Mouse (Mus musculus) testis, adult 2 months (tissue): ENCODE results near the gene 6820408C15Rik. TPM values are rescaled to one million over a fixed set of nuclear protein-coding genes. Genes with fewer than 3 reads are reported as not detected.

Source experiments
- H3K27ac ChIP-seq: fragments of 200-500 bp; 2 replicates; pipeline ENCODE4 v1.5.1; 2012; ENCODE audit warnings: low read depth, low read length; ENCODE audit not compliant: control insufficient read depth, insufficient read depth
- H3K27me3 ChIP-seq: fragments of 200-500 bp; 2 replicates; pipeline ENCODE4 v1.6.1; 2012; ENCODE audit warnings: mild to moderate bottlenecking, low read length, moderate library complexity; ENCODE audit not compliant: control insufficient read depth, insufficient read depth
- H3K36me3 ChIP-seq: fragments of 200-500 bp; 2 replicates; pipeline ENCODE4 v1.6.1; 2012; ENCODE audit warnings: mild to moderate bottlenecking, low read length; ENCODE audit not compliant: control insufficient read depth, insufficient read depth
- H3K4me1 ChIP-seq: fragments of 200-500 bp; 2 replicates; pipeline ENCODE4 v1.6.1; 2012; ENCODE audit warnings: low read length; ENCODE audit not compliant: control insufficient read depth, insufficient read depth
- H3K4me3 ChIP-seq: fragments of 200-500 bp; 2 replicates; pipeline ENCODE4 v1.5.1; 2012; ENCODE audit warnings: low read depth, mild to moderate bottlenecking, low read length, moderate library complexity, mixed read lengths; ENCODE audit not compliant: control insufficient read depth
- CTCF ChIP-seq: fragments of 200-500 bp; IDR thresholded peaks from 2 replicates; pipeline ENCODE4 v1.5.1; 2012; ENCODE audit warnings: low read depth, mild to moderate bottlenecking, inconsistent platforms, low read length, moderate library complexity; ENCODE audit not compliant: control insufficient read depth, insufficient read depth, insufficient replicate concordance
- POLR2A ChIP-seq: fragments of 200-500 bp; IDR thresholded peaks from 2 replicates; pipeline ENCODE4 v1.6.1; 2012; ENCODE audit warnings: low read depth, mild to moderate bottlenecking, inconsistent platforms, low read length, moderate library complexity; ENCODE audit not compliant: control insufficient read depth
- polyA plus RNA-seq: library from polyadenylated mRNA; depleted of rRNA; stranded (reverse); fragments of >200 nt; gene quantifications from 2 replicates; pipeline ENCODE4 v1.2.3, GENCODE M21; 2012; rRNA removed

Gene 6820408C15Rik
- 54.7 and 73.0 TPM in 2 replicates for polyA plus RNA-seq

GRCm38 (mm10) chr2:152415287-152415686, at the start of gene 6820408C15Rik:
Gene 6820408C15Rik, plus strand, starts transcription at chr2:152415587.
- Histone ChIP-seq H3K36me3 (no peaks in the 10 kb centered on the region), H3K4me3 (peak within 1 kb of the TSS; percentile 78), H3K27me3 (no peaks in the 10 kb centered on the region), H3K27ac (peak within 1 kb of the TSS; percentile 75), H3K4me1 (peaks cover 30% of the 10 kb centered on the region)
- no peak for TF ChIP-seq CTCF
- no peak for TF ChIP-seq POLR2A

DNA sequence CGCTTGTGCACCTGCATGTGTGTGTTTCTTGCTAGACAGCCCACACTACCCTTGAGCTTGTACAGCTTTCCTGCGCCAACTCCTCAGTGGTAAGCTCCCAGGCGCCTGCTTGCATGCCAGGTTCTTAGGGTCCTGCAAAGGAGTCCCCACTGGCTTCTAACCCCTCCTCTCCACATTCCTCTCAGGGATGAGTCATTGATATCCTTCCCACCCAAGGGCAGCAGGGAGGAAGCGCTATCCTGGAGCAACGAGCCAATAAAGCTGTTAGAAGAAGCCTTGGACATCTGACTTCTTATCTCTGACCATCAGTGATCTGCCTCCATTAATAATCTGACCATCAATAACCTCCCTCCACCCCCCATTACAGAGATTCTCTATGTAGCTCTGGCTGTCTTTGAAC, 47.5 kb upstream of the 6820408C15Rik start:
- Histone ChIP-seq H3K27ac (no peak overlapping the region), H3K4me1 (peaks cover 11% of the 10 kb centered on the region), H3K36me3 (no peaks in the 10 kb centered on the region), H3K4me3 (no peak overlapping the region), H3K27me3 (no peaks in the 10 kb centered on the region)
- TF ChIP-seq POLR2A: no peak
- TF ChIP-seq CTCF: no peak

DNA sequence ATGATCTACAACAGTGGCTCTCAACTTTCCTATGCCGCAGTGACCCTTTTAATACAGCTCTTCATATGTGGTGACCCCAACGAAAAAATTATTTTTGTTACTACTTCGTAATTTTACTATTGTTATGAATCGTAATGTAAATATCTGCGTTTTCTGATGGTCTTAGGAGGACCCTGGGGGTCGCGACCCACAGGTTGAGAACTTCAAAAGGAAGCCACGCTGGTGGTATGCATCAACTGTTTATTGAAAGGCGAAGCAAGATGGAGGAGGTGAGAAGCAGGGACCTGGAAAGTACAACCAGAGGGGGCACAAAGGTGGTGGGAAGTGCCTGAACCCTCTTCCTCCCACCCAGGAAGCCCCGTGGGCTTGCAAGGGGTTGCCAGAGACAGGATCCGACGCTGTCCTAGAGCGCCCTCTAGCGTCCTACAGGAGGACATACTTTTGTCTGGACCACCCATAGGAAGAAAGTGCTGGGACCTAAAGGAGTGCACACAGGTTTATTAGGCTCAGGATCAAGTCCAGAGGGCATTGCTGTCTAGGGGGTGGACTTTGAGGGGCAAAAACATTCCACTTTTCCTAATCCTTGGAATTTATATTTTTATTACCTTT, 46.8 kb upstream of the 6820408C15Rik start:
- TF ChIP-seq CTCF (peak; percentile 98), POLR2A (no peak)
- H3K27me3 ChIP-seq: no peaks in the 10 kb centered on the region

DNA sequence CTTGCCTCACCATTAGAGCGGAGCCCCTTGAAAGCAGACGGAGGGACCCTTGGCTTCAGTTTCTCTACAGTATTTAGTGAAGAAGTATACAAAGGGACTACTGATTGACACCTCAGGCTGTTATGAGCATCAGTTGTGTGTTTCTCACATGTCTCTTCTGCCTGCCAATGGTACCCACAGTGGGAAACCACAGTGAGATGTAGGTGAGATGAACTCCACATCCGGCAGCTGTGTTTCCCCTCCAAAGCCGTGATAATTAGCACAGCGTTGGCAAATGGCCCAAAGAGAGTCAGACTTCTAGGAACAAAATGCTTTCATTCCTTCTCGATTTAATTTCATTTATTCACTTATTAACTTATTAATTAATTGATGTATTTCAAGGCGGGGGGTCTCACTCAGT, 43.3 kb upstream of the 6820408C15Rik start:
- no peak overlapping the region for H3K4me3 ChIP-seq
- H3K36me3 ChIP-seq: no peaks in the 10 kb centered on the region
- H3K27me3 ChIP-seq: no peaks in the 10 kb centered on the region; the same call in 1 of the 2 replicates
- peaks cover 23% of the 10 kb centered on the region for H3K4me1 ChIP-seq
- no peak overlapping the region for H3K27ac ChIP-seq
- no peak for TF ChIP-seq CTCF
- TF ChIP-seq POLR2A: no peak

More for the DNA sequence above, 46.8 kb upstream of the 6820408C15Rik start:
- H3K4me1 ChIP-seq: peaks cover 9% of the 10 kb centered on the region
- no peak overlapping the region for H3K27ac ChIP-seq
- H3K36me3 ChIP-seq: no peaks in the 10 kb centered on the region
- H3K4me3 ChIP-seq: no peak overlapping the region

GRCm38 (mm10) chr2:152372661-152373060, 42.7 kb upstream of the 6820408C15Rik start:
- no peak overlapping the region for H3K4me3 ChIP-seq
- H3K4me1 ChIP-seq: peaks cover 23% of the 10 kb centered on the region
- TF ChIP-seq CTCF (no peak), POLR2A (no peak)
- H3K27ac ChIP-seq: no peak overlapping the region
- H3K36me3 ChIP-seq: no peaks in the 10 kb centered on the region
- H3K27me3 ChIP-seq: no peaks in the 10 kb centered on the region; the same call in 1 of the 2 replicates

DNA sequence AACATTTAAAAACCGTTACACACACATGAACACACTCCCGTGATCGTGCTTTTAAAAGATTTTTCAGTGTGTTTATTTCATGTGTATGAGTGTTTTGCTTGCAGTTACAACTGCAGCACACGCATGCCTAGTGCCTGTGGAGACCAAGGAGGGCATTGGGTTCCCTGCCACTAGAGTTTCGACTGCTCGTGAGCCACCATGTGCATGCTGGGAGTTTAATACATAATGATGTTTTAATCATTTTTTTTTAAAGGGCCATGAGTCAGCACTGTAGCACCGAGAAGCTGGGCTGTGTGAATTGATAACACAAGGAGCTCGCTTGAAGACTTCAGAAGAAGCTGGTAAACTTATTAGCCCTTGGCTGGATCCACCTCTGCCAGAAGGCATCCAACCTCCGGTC, 41.8 kb upstream of the 6820408C15Rik start:
- H3K4me1 ChIP-seq: peaks cover 23% of the 10 kb centered on the region
- no peaks in the 10 kb centered on the region for H3K36me3 ChIP-seq
- no peaks in the 10 kb centered on the region; the same call in 1 of the 2 replicates for H3K27me3 ChIP-seq
- no peak overlapping the region for H3K27ac ChIP-seq
- H3K4me3 ChIP-seq: no peak overlapping the region
- TF ChIP-seq CTCF (no peak), POLR2A (no peak)

GRCm38 (mm10) chr2:152375652-152376344, 39.6 kb upstream of the 6820408C15Rik start:
- Histone ChIP-seq H3K27me3 (no peaks in the 10 kb centered on the region; the same call in 1 of the 2 replicates), H3K36me3 (no peaks in the 10 kb centered on the region), H3K4me1 (peaks cover 16% of the 10 kb centered on the region), H3K27ac (no peak overlapping the region), H3K4me3 (no peak overlapping the region)
- TF ChIP-seq CTCF (no peak), POLR2A (no peak)

- Histone ChIP-seq H3K27me3 (no peaks in the 10 kb centered on the region; the same call in 1 of the 2 replicates), H3K36me3 (no peaks in the 10 kb centered on the region), H3K4me3 (no peak within 1 kb of the TSS; the same call in 1 of the 2 replicates), H3K4me1 (peaks cover 16% of the 10 kb centered on the region), H3K27ac (no peak within 1 kb of the TSS)
- TF ChIP-seq CTCF (no peak), POLR2A (no peak)
Measured at GRCm38 (mm10) chr2:152376345-152376741, 39.0 kb upstream of the 6820408C15Rik start, which contains the start of gene Nrsn2. Gene Nrsn2, minus strand, starts transcription at chr2:152376638.
